Mouse (Mus musculus) neural tube, embryonic 14.5 days (tissue): ENCODE results near the gene Vps8. TPM values are rescaled to one million over a fixed set of nuclear protein-coding genes. Genes with fewer than 3 reads are reported as not detected.
"Not testable (repeated sequence)": the region's sequence is repeated elsewhere in the genome, so short reads cannot be mapped to it uniquely, and the experiment has no call there.

Source experiments
- ATAC-seq: fragments of 200-750 bp; cut with Nextera tagmentation; 2 replicates; pipeline ENCODE4 v1.8.0; 2017; ENCODE audit warnings: low read depth, mild to moderate bottlenecking, moderate TSS enrichment, moderate library complexity
- H3K27ac ChIP-seq: fragments of 300-500 bp; sonication (generic); 2 replicates; pipeline ENCODE4 v1.5.1; 2014; ENCODE audit warnings: low read depth, mild to moderate bottlenecking, control low read depth, low read length, moderate library complexity, mixed read lengths
- H3K27me3 ChIP-seq: fragments of 300-500 bp; sonication (generic); 2 replicates; pipeline ENCODE4 v1.6.1; 2014; ENCODE audit warnings: low read length; ENCODE audit not compliant: control insufficient read depth, insufficient read depth
- H3K36me3 ChIP-seq: fragments of 300-500 bp; sonication (generic); 2 replicates; pipeline ENCODE4 v1.6.1; 2014; ENCODE audit warnings: low read length, mixed read lengths; ENCODE audit not compliant: control insufficient read depth, insufficient read depth
- H3K4me1 ChIP-seq: fragments of 300-500 bp; sonication (generic); 2 replicates; pipeline ENCODE4 v1.6.1; 2014; ENCODE audit warnings: low read length; ENCODE audit not compliant: control insufficient read depth, insufficient read depth
- H3K4me2 ChIP-seq: fragments of 300-500 bp; sonication (generic); 2 replicates; pipeline ENCODE4 v1.6.1; 2014; ENCODE audit warnings: mild to moderate bottlenecking, low read depth, low read length, control low read depth
- H3K4me3 ChIP-seq: fragments of 300-500 bp; sonication (generic); 2 replicates; pipeline ENCODE4 v1.5.1; 2014; ENCODE audit warnings: low read depth, low read length, control low read depth, mixed read lengths
- H3K9ac ChIP-seq: fragments of 300-500 bp; sonication (generic); replicated peaks from 2 replicates; pipeline ENCODE4 v1.6.1; 2014; ENCODE audit warnings: low read depth, mild to moderate bottlenecking, control low read depth, low read length, mixed read lengths
- H3K9me3 ChIP-seq: fragments of 300-500 bp; sonication (generic); 2 replicates; pipeline ENCODE4 v1.6.1; 2016; ENCODE audit warnings: low read length; ENCODE audit not compliant: control insufficient read depth
- WGBS: fragments of 180-500 bp; shearing (Covaris S2); extraction: QIAGEN DNeasy Blood & Tissue Kit; methylation state at CpG from one replicate; pipeline ENCODE4 v1.1.7; 2014; 5-methylcytosine and 5-hydroxymethylcytosine counted together
- polyA plus RNA-seq: library from polyadenylated mRNA; unstranded; fragments of >200 nt; fragmentation: Nextera tagmentation; extraction: Ambion mirVana; gene quantifications from 2 replicates; pipeline ENCODE4 v1.2.1, GENCODE M21; 2014

The Vps8 gene
- polyA plus RNA-seq, 1 experiment from 2014 or later = 37.9 TPM

DNA sequence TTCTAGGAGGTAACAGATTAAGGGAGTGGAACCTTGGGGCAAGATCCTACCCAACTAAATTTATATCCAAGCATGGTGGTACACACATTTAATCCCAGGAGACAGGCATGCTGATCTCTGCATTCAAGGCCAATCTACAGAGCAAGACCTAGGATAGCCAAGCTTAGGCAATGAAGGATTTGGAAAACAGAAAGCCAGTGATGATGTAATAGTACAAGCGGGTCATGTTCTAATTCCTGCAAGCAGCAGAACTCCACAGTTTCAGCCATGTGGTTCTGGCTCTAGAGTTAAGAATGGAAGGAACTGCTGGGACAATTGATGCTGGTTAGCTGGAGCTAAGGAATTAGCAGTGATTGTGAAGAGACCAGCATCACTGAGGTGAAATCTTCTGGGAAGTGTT is 250.7 kb downstream of the Vps8 start:
- not testable (repeated sequence) for H3K27ac ChIP-seq, ATAC-seq, H3K9ac ChIP-seq, H3K4me2 ChIP-seq, H3K9me3 ChIP-seq, H3K4me1 ChIP-seq, H3K27me3 ChIP-seq, H3K4me3 ChIP-seq
- WGBS = 98% methylated on average over 1 of the region's 1 CpGs
- H3K36me3 ChIP-seq = peaks cover 10% of the 10 kb centered on the region; the same call in 1 of the 2 replicates

DNA sequence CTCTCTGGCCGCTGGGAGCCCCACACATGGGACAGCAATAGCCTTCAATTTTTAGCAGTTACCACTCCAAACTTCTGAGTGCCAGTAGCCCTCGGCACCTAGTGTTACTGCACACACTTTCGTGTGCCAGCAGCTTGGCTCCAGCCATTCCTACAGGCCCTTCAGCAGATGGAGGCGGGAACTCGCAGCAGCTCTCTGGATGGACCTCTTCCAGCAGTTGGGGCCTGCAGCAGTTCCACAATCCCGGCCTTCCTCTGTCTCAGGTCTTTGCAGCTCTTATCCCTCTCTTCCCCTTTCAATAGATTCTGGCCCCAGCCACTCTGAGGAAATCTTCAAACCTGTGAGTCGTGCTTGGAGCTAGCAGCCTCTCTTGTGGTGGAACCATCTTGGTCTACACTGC is 253.9 kb downstream of the Vps8 start:
- no peak overlapping the region for H3K27ac ChIP-seq
- WGBS = 93% methylated on average over 7 of the region's 7 CpGs
- H3K4me2 ChIP-seq = no peak overlapping the region
- no peak overlapping the region for H3K9ac ChIP-seq
- H3K9me3 ChIP-seq = no peaks in the 10 kb centered on the region
- no peak for ATAC-seq
- H3K4me1 ChIP-seq = no peaks in the 10 kb centered on the region
- H3K36me3 ChIP-seq = peaks cover 10% of the 10 kb centered on the region; the same call in 1 of the 2 replicates
- no peak overlapping the region for H3K4me3 ChIP-seq
- H3K27me3 ChIP-seq = no peaks in the 10 kb centered on the region

DNA sequence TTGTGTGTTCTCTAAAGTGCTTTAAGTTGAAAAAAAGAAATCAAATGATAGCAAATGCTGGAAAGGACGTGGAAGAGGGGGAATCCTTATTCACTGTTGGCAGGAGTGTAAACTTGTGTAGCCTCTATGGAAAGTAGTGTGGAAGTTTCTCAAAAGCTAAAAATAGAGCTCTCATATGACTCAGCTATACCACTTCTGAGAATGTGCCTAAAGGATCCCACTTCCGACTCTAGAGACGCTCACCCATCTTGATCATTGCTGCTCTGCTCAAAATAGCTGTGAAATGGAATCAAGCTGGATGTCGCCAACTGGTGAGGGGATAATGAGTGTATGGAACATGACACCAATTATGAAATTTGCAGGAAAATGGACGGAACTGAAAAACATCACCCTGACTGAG is 264.5 kb downstream of the Vps8 start:
- WGBS = 93% methylated on average over 5 of the region's 5 CpGs
- H3K27ac ChIP-seq = no peak overlapping the region

DNA sequence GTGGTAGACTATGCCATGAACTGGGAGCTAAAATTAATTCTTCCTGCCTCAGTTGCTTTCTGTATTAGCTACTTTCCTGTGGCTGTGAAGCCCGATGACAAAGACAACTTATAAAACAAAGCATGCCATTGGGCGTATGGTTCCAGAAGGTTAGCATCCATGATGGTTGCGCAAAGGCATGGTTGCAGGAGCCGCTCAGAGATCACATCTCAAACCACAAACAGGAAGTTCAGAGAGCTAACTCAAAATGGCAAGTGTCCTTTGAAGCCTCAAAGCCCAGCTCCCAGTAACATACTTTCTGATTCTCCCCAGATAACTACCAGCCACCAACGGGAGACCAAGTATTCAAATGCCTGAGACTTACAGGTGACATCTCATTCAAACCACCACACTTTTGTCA is 266.2 kb downstream of the Vps8 start:
- ATAC-seq = no peak
- no peaks in the 10 kb centered on the region for H3K9me3 ChIP-seq
- no peaks in the 10 kb centered on the region for H3K27me3 ChIP-seq
- peaks cover 21% of the 10 kb centered on the region; the same call in 1 of the 2 replicates for H3K4me1 ChIP-seq
- no peak overlapping the region for H3K9ac ChIP-seq
- whole genome bisulfite sequencing = 92% methylated on average over 5 of the region's 5 CpGs
- H3K36me3 ChIP-seq = no peaks in the 10 kb centered on the region
- H3K27ac ChIP-seq = no peak overlapping the region
- no peak overlapping the region for H3K4me3 ChIP-seq
- H3K4me2 ChIP-seq = no peak overlapping the region

More for the DNA sequence above, 264.5 kb downstream of the Vps8 start:
- Histone ChIP-seq H3K4me2 (no peak overlapping the region), H3K9me3 (no peaks in the 10 kb centered on the region), H3K4me3 (no peak overlapping the region), H3K9ac (no peak overlapping the region), H3K36me3 (no peaks in the 10 kb centered on the region), H3K4me1 (peaks cover 13% of the 10 kb centered on the region; the same call in 1 of the 2 replicates), H3K27me3 (no peaks in the 10 kb centered on the region)
- no peak for ATAC-seq

DNA sequence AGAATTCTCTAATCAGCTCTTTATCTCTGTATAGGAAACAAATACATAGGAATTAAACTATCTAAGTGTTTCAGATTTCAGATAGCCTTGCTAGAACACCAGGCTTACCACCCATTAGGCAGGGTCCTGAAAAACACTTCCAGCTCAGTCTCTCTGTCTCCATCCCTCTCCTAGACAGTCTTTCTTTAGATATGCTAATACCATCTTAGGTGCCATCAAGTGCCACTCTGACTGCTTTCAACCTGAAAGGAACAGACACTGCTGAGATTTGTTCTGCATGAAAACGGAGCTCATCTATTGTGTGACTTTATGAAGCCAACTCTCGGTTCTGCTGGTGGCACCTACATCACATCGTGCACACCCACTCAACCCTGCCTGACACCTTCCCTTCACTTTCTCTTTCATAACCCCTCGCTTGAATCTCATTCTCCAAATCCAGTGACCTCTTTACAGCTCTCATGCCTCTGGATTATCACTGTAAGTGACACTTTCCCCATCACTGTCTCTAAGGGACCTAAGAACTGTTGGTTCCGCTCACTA is 267.4 kb downstream of the Vps8 start:
- H3K9me3 ChIP-seq = no peaks in the 10 kb centered on the region
- no peaks in the 10 kb centered on the region for H3K27me3 ChIP-seq
- no peak overlapping the region for H3K4me3 ChIP-seq
- no peak overlapping the region for H3K4me2 ChIP-seq
- ATAC-seq = no peak
- 41% methylated on average over 5 of the region's 5 CpGs for WGBS
- H3K36me3 ChIP-seq = no peaks in the 10 kb centered on the region
- H3K27ac ChIP-seq = no peak overlapping the region
- H3K9ac ChIP-seq = no peak overlapping the region
- H3K4me1 ChIP-seq = peaks cover 22% of the 10 kb centered on the region; the same call in 1 of the 2 replicates

DNA sequence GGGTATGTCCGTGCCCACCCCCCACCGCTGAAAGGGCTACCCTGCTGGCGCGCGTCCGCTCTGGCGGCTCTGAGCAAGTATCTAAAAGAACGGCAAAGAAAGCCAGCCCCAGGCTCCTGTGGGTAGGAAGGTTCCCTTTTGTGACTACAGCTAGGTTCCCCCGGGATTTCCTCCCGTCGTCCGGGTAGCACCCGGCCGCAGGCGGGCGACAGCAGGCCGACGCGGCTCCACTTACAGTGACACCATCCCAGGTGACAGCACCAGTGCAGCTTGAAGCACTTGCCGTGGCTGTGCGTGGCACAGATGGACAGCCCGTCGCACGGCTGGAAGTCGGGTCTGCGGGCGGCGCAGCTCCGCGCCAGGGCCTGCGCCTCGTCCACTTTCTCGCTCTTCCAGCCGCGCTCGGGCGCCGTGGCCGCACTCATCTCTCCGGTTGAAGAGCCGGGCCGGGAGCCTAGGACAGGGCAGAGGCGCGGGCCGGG is 271.1 kb downstream of the Vps8 start:
- Histone ChIP-seq H3K9ac (peak overlapping the region; percentile 96), H3K4me1 (peaks cover 25% of the 10 kb centered on the region; the same call in 1 of the 2 replicates), H3K27me3 (no peaks in the 10 kb centered on the region), H3K4me3 (peak overlapping the region; percentile 90), H3K9me3 (no peaks in the 10 kb centered on the region), H3K4me2 (peak overlapping the region; percentile 85), H3K36me3 (no peaks in the 10 kb centered on the region), H3K27ac (peak overlapping the region; percentile 96)
- peak; percentile 77 for ATAC-seq
- WGBS = 2% methylated on average over 45 of the region's 45 CpGs

Other genes starting within 250 kb of the Vps8 start
- 11.4 and 12.0 TPM in 2 replicates for gene Ephb3, start 218.4 kb upstream of the Vps8 start, polyA plus RNA-seq